Mouse (Mus musculus) spleen, postnatal 10 days (tissue): ENCODE data around the gene Col9a2.
"Not testable (repeated sequence)": the region's sequence is repeated elsewhere in the genome, so short reads cannot be mapped to it uniquely, and the experiment has no call there.

ENCODE experiments used
- DNase-seq, 2 experiments: peaks; one replicate each; pipeline ENCODE4 v3.0.0; 2021 to 2022; ENCODE audit warnings: low spot score in 2 of 2

The Col9a2 gene

GRCm38 (mm10) chr4:121020040-121020790 is 19.0 kb upstream of the Col9a2 start:
- DNase-seq = no peak

GRCm38 (mm10) chr4:121021911-121022310 is 17.3 kb upstream of the Col9a2 start:
- no peak for DNase-seq

- DNase-seq = no peak
These were observed 15.7 kb upstream of the Col9a2 start for GRCm38 (mm10) chr4:121023464-121023863.

GRCm38 (mm10) chr4:121023941-121024340 is 15.2 kb upstream of the Col9a2 start:
- DNase-seq = peak in 1 of 2 experiments; percentile 52

- DNase-seq = no peak
These were observed 13.5 kb upstream of the Col9a2 start for GRCm38 (mm10) chr4:121025681-121026080.

- DNase-seq = no peak
These were observed 11.0 kb upstream of the Col9a2 start for GRCm38 (mm10) chr4:121028146-121028545.

GRCm38 (mm10) chr4:121028659-121029392 is 10.4 kb upstream of the Col9a2 start:
- DNase-seq = peak in 1 of 2 experiments; percentile 80

- DNase-seq = no peak
These were observed 9.6 kb upstream of the Col9a2 start for GRCm38 (mm10) chr4:121029632-121030031.

- no peak for DNase-seq
These were observed 7.7 kb upstream of the Col9a2 start for GRCm38 (mm10) chr4:121031440-121031839.

DNA sequence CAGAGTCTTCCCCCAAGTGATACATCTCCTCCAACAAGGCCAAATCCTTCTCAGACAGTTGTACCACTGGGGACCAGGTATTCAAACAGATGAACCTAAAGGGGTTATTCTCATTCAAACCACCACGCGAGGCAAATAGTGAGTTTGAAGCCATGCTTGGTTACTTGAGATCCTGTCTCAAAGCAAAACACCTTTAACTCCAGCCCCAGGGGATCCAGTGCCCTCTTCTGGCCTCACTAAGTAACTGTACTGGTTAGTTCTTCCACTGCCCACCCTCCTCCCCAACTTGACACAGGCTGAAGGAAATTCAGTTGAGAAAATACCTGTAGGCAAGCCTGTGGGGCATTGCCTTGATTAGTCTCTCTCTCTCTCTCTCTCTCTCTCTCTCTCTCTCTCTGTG is 6.2 kb upstream of the Col9a2 start:
- DNase-seq = peak in 1 of 2 experiments; percentile 47

DNA sequence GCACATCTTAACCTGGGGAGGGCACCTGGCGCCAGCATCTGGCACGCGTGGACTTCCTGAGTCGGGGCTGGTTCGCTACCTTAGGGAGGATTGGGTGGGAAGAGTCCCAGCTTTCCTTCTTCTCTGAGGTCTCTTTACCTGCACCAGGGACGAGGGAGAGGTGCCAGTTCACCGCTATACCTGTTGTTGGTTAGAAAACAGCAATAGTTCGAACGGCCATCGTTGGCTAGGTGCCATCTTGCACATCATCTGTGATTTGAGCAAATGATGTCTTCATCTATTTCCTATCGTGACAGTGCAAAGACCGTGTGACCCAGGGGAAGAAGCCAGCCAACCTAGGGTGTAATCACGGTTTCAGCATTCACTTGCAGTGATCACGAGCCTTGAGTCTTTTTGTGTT is 1.1 kb downstream of the Col9a2 start:
- DNase-seq = no peak

DNA sequence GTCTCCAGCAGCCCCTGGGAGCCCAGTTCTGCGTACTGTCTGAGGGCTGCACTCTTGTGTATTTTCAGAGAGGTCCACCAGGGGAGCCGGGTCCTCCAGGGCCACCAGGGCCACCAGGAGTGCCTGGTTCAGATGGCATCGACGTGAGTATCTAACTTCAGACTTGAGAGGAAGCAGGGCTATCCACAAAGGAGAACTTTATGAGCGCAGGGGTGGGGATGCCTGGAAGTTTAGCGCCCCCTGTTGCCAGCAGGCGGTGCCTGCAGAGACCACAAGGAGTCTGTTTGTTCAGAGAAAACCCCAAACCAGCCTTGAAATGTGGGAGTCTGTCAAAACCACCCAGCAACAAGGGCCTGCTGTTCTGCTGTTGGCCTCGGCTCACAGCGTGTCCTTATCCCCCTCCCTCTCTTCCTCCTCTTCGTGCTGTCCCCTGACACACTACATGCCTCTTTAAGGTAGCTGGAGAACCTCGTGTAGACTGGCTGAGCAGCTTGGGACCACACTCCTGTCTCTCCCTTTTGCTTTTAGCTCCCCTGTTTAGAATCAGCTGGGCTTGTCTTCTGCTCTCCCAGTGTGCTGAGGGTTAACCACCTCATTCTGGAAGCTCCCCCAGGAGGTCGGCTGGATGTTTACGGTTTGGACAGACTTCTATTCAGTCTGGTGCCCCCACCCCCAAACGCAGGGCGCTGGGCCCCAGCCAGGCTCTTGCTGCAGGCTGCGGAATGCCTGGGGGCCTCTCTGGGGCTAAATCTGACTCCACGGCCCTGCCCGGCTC is 1.9 kb downstream of the Col9a2 start:
- DNase-seq = peak; percentile 41 to 79

DNA sequence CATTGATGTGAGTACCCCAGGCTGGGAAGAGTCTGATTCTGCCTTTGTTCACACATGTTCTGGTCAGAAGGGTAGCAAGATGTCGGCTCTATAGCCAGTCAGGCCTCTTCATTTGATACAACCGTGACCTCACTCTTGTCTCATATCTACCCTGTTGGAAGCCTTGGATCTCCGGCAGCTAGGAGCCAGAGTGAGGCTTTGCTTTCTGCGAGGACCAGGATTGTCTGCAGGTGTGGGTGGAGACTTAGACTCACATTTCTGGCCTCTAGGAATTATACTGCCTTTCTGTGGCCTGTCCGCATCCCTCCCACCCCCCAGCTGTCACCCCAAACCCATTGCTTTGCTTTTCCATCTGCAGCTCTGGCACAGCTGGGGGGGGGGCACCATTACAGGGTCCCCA is 3.3 kb downstream of the Col9a2 start:
- no peak for DNase-seq

GRCm38 (mm10) chr4:121042946-121043345 is 3.8 kb downstream of the Col9a2 start:
- no peak for DNase-seq

- DNase-seq = no peak
These were observed 12.7 kb downstream of the Col9a2 start for GRCm38 (mm10) chr4:121051863-121052262.

- DNase-seq = no peak
These were observed 13.5 kb downstream of the Col9a2 start for GRCm38 (mm10) chr4:121052454-121053323.

DNA sequence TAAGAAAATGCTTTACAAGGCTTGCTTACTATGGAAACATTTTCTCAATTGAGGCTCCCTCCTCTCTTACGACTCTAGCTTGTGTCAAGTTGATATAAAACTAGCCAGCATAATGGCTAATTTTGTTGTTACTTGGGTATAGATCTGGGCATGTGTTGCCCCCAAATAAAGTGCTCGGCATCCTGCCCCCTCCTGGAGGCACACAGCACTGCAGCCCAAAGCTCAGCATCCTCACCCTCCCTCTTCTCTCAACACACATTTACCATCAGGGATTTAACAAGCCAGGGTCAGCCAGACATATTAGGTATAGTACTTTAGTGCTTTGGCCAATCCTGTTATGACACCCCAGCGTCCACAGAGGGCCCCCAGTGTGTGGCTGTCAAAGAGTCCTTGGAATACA is 17.2 kb downstream of the Col9a2 start:
- peak in 1 of 2 experiments; percentile 54 for DNase-seq

DNA sequence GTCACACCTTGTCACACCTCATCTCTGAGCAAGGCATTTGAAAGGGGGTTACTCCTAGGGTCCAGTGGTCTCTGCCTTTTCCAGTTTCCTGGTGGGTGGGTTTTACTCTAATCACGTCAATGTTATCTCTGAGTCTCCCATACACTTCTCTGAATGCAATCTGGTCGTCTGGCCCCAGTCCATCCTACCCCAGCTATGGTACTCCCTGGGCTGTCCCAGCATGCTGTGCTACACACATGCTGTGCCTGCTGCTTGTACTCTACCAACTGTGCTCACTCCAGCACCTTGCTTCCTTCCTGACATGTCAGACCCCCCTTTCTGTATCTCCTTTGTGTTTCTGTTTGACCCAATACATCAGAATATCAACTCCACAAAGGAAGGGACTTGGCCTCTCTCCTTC is 17.8 kb downstream of the Col9a2 start:
- no peak for DNase-seq

DNA sequence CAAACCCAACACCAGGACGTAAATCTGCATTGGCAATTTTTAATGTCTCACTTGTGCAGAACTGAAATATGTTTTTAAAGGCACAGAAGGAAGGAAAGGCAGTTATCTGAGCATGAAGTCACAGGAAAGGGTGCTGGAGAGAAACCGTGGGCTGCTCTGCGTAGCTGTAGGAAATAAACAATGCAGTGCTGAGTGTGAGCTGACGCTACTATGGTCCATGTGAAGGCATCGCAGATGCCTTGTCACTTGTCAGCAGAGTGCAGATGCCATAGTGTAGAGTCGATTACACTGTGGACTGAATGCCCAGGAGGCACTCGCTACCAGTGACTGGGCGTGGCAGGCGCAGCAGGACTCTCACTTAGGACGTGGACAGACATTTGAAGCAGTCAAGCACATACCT is 20.0 kb downstream of the Col9a2 start:
- not testable (repeated sequence) for DNase-seq

DNA sequence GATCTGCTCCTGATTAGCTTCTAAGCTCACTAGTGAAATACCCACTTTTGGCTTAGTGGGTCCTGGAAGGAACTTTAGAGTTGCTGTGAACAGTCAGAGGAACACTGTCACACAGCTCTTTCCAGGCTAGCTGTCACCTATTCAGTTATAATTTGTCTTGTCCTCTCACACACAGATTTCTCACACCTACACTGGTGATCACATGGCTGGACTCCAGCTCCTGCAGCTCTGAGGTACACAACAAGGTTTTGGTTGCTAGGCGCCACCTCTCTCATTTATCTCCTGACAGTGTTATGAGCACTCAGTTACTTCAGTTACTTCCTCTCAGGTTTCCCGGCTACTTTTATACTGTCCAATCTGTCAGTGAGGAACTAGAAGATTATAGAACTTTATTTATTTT is 26.2 kb downstream of the Col9a2 start:
- no peak for DNase-seq

DNA sequence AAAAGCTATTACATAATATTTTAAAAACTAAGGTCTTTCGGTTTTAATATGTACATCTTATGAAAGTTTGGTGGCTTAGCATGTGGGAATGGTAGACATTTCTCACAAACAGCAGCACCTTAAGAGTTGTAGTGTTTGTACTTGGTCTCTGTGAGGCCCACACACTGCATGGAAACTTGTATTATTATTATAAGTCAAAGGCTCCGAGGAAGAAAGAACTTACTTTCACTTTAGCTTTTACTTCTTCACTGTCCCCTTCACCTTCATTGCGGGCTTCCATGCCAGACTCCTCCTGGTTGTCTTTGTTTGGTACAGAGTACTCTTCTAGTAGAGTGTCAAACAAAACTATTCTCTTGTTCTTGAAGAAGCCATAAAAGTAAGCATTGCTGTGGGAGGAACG is 35.1 kb downstream of the Col9a2 start:
- DNase-seq = no peak
